Comparison of ENCODE assay signal across 21 mouse cellular contexts in the genomic region with DNA sequence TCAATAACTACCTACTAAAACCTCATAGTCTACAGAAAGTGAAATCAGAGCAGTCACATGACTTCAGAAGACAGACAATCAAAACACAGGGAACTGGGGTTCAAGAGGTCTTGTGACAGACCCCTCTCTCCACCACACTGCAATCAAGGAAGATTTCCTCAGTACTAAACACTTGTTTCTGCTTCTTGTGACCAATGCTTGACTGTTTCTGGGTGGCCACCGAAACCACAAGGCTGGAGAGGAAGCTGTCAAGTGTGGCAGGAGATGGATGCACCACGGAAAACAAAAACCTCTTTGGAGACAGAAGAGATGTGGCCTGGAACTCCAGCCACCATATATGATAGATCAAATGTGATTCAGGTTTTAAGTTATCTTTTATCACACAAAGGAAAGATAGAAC.
"Had no signal": no experiment of that assay in that cellular context is flagged by ENCODE, and none has a peak within 500 bp of the region (broad histone marks: within the 10 kb centered on the region; RNA-seq: fewer than 3 reads in every experiment).

No protein-coding gene starts in this region.

- H3K4me2 ChIP-seq: kidney, embryonic 15.5 days; limb, embryonic 13.5 days; liver, embryonic 12.5 days; liver, embryonic 15.5 days; lung, embryonic 15.5 days; midbrain, embryonic 12.5 days; midbrain, embryonic 15.5 days; stomach, embryonic 15.5 days had no signal

- H3K27ac ChIP-seq: kidney, embryonic 15.5 days; limb, embryonic 10.5 days; limb, embryonic 13.5 days; liver, embryonic 12.5 days; liver, embryonic 15.5 days; lung, embryonic 15.5 days; midbrain, embryonic 12.5 days; midbrain, embryonic 15.5 days; stomach, embryonic 15.5 days had no signal

- H3K4me1 ChIP-seq: kidney, embryonic 15.5 days; limb, embryonic 10.5 days; limb, embryonic 13.5 days; liver, embryonic 12.5 days; liver, embryonic 15.5 days; lung, embryonic 15.5 days; midbrain, embryonic 12.5 days; midbrain, embryonic 15.5 days; stomach, embryonic 15.5 days had no signal

- H3K4me3 ChIP-seq: kidney, embryonic 15.5 days; limb, embryonic 10.5 days; limb, embryonic 13.5 days; liver, embryonic 12.5 days; liver, embryonic 15.5 days; lung, embryonic 15.5 days; midbrain, embryonic 12.5 days; midbrain, embryonic 15.5 days; stomach, embryonic 15.5 days had no signal

- H3K36me3 ChIP-seq: kidney, embryonic 15.5 days; limb, embryonic 10.5 days; limb, embryonic 13.5 days; liver, embryonic 12.5 days; liver, embryonic 15.5 days; lung, embryonic 15.5 days; midbrain, embryonic 12.5 days; midbrain, embryonic 15.5 days; stomach, embryonic 15.5 days had no signal

- ATAC-seq: liver, embryonic 12.5 days; midbrain, embryonic 15.5 days had no signal

- DNase-seq: kidney, adult 11 months; kidney, adult 8-10 months; kidney, postnatal 10 days; kidney, postnatal 4 days; liver; lung, adult 18-20 months; lung, postnatal 10 days; lung, postnatal 36 days; right cerebral cortex, adult 18-20 months; right cerebral cortex, postnatal 14 days; spleen, adult 18-20 months; thymus, postnatal 25 days had no signal

- H3K9me3 ChIP-seq: kidney, embryonic 15.5 days; limb, embryonic 10.5 days; limb, embryonic 13.5 days; liver, embryonic 12.5 days; liver, embryonic 15.5 days; lung, embryonic 15.5 days; midbrain, embryonic 12.5 days; midbrain, embryonic 15.5 days; stomach, embryonic 15.5 days had no signal

- H3K27me3 ChIP-seq: kidney, embryonic 15.5 days; limb, embryonic 13.5 days; liver, embryonic 12.5 days; liver, embryonic 15.5 days; lung, embryonic 15.5 days; midbrain, embryonic 12.5 days; midbrain, embryonic 15.5 days; stomach, embryonic 15.5 days had no signal

- H3K9ac ChIP-seq: kidney, embryonic 15.5 days; limb, embryonic 13.5 days; liver, embryonic 12.5 days; liver, embryonic 15.5 days; lung, embryonic 15.5 days; midbrain, embryonic 12.5 days; midbrain, embryonic 15.5 days; stomach, embryonic 15.5 days had no signal
